ENCODE assay signal across 16 mouse cellular contexts in genomic region chr11:20923115-20923514, GRCm38 (mm10).
DNase-seq lines count a peak whose midpoint lies in the region; ATAC-seq and TF ChIP-seq lines count a peak whose summit lies in the region.
"Had no signal": no experiment of that assay in that cellular context is flagged by ENCODE, and none has a peak within 500 bp of the region (broad histone marks: within the 10 kb centered on the region; RNA-seq: fewer than 3 reads in every experiment).

No protein-coding gene starts in this region.

- intact Hi-C loops in heart, postnatal 14 days (cut with DNase I), result no loop called here

- no peaks in the 10 kb centered on the region for H3K36me3 ChIP-seq in forebrain, embryonic 13.5 days (ENCODE audit: poor library complexity, severe bottlenecking)
- H3K36me3 ChIP-seq in hindbrain, embryonic 15.5 days, result no peaks in the 10 kb centered on the region
- no peaks in the 10 kb centered on the region for H3K36me3 ChIP-seq in midbrain, postnatal 0 days (ENCODE audit: insufficient read depth, low read length)
- H3K36me3 ChIP-seq: embryonic facial prominence, embryonic 15.5 days; liver, embryonic 15.5 days; stomach, embryonic 15.5 days had no signal

- ATAC-seq in forebrain, embryonic 13.5 days, result peak; percentile 81
- peak; percentile 69 for ATAC-seq in hindbrain, embryonic 15.5 days (ENCODE audit: low FRiP score, low read depth)
- ATAC-seq in midbrain, postnatal 0 days (ENCODE audit: low FRiP score), result no peak; the same call in 1 of the 2 replicates

- no peak for TF ChIP-seq CTCF in midbrain, postnatal 0 days (IDR thresholded peaks at IDR 0.05)

- no peak overlapping the region for H3K4me2 ChIP-seq in forebrain, embryonic 13.5 days
- H3K4me2 ChIP-seq in hindbrain, embryonic 15.5 days, result no peak overlapping the region
- H3K4me2 ChIP-seq in midbrain, postnatal 0 days (ENCODE audit: low read depth, low read length, poor library complexity, severe bottlenecking), result no peak overlapping the region
- H3K4me2 ChIP-seq: embryonic facial prominence, embryonic 15.5 days; liver, embryonic 15.5 days; stomach, embryonic 15.5 days had no signal

- H3K9ac ChIP-seq in forebrain, embryonic 13.5 days, result no peak overlapping the region
- H3K9ac ChIP-seq in hindbrain, embryonic 15.5 days, result no peak overlapping the region
- no peak overlapping the region for H3K9ac ChIP-seq in midbrain, postnatal 0 days (replicated peaks; ENCODE audit: low read length, poor library complexity, severe bottlenecking)
- H3K9ac ChIP-seq: embryonic facial prominence, embryonic 15.5 days; liver, embryonic 15.5 days; stomach, embryonic 15.5 days had no signal

- H3K27ac ChIP-seq in forebrain, embryonic 13.5 days, result no peak overlapping the region
- no peak overlapping the region for H3K27ac ChIP-seq in hindbrain, embryonic 15.5 days (replicated peaks)
- H3K27ac ChIP-seq in midbrain, postnatal 0 days (ENCODE audit: low read depth, low read length), result no peak overlapping the region
- H3K27ac ChIP-seq: embryonic facial prominence, embryonic 15.5 days; liver, embryonic 15.5 days; stomach, embryonic 15.5 days had no signal

- WGBS in forebrain, embryonic 13.5 days, result 42% methylated on average over 6 of the region's 6 CpGs
- WGBS in hindbrain, embryonic 15.5 days, result 37% methylated on average over 6 of the region's 6 CpGs
- WGBS in midbrain, postnatal 0 days, result 32% methylated on average over 6 of the region's 6 CpGs

- H3K27me3 ChIP-seq in forebrain, embryonic 13.5 days, result no peaks in the 10 kb centered on the region
- no peaks in the 10 kb centered on the region for H3K27me3 ChIP-seq in hindbrain, embryonic 15.5 days
- H3K27me3 ChIP-seq in midbrain, postnatal 0 days (ENCODE audit: insufficient read depth, low read length), result no peaks in the 10 kb centered on the region
- H3K27me3 ChIP-seq: embryonic facial prominence, embryonic 15.5 days; stomach, embryonic 15.5 days had no signal

- H3K4me3 ChIP-seq in forebrain, embryonic 13.5 days, result no peak overlapping the region
- no peak overlapping the region for H3K4me3 ChIP-seq in hindbrain, embryonic 15.5 days
- no peak overlapping the region for H3K4me3 ChIP-seq in midbrain, postnatal 0 days (ENCODE audit: low read depth, low read length)
- H3K4me3 ChIP-seq: embryonic facial prominence, embryonic 15.5 days; liver, embryonic 15.5 days; myocyte; stomach, embryonic 15.5 days had no signal

- peaks cover 18% of the 10 kb centered on the region for H3K4me1 ChIP-seq in forebrain, embryonic 13.5 days
- 0 out of 2 replicates have a peak, but pooled peaks cover 4% of the 10 kb centered on the region for H3K4me1 ChIP-seq in hindbrain, embryonic 15.5 days (replicated peaks)
- H3K4me1 ChIP-seq in midbrain, postnatal 0 days (ENCODE audit: insufficient read depth, low read length), result no peaks in the 10 kb centered on the region
- H3K4me1 ChIP-seq: stomach, embryonic 15.5 days had no signal

- peak; percentile 56 for DNase-seq in embryo, embryonic 10 days (ENCODE audit: low spot score)
- DNase-seq in embryo, embryonic 9.5 days (ENCODE audit: extremely low spot score), result no peak
- peak; percentile 66 for DNase-seq in midbrain, postnatal 0 days (ENCODE audit: low spot score)
- no peak for DNase-seq in heart, postnatal 14 days
- DNase-seq in lung, adult 18-20 months, result no peak
- DNase-seq in adrenal gland, adult (ENCODE audit: inconsistent age in 2 of 2, low spot score in 1 of 2), result no peak
- DNase-seq: cerebellum, adult 8-10 months; kidney, adult 11 months; right cerebral cortex, postnatal 4 days; thymus, postnatal 14 days had no signal

- no peaks in the 10 kb centered on the region for H3K9me3 ChIP-seq in forebrain, embryonic 13.5 days (replicated peaks)
- H3K9me3 ChIP-seq in hindbrain, embryonic 15.5 days, result no peaks in the 10 kb centered on the region
- no peaks in the 10 kb centered on the region for H3K9me3 ChIP-seq in midbrain, postnatal 0 days (ENCODE audit: low read length)
- H3K9me3 ChIP-seq: embryonic facial prominence, embryonic 15.5 days; liver, embryonic 15.5 days; stomach, embryonic 15.5 days had no signal

Comparison
In these comparisons a context has a peak if more than half of its experiments do, and no peak if none do; other contexts are left out.
1. DNase-seq: peak in embryo, embryonic 10 days (single experiment) and midbrain, postnatal 0 days (single experiment); none in embryo, embryonic 9.5 days (single experiment), heart, postnatal 14 days (0 of 2), lung, adult 18-20 months (0 of 2) and adrenal gland, adult (0 of 2).